Mouse (Mus musculus) neural tube, embryonic 11.5 days (tissue): ENCODE measurements around the gene Padi2. TPM values are rescaled to one million over a fixed set of nuclear protein-coding genes. Genes with fewer than 3 reads are reported as not detected.

Experiments used
- ATAC-seq: fragments of 200-750 bp; cut with Nextera tagmentation; 2 replicates; pipeline ENCODE4 v1.8.0; 2017; ENCODE audit warnings: moderate number of reproducible peaks, mild to moderate bottlenecking, moderate TSS enrichment, moderate library complexity; ENCODE audit not compliant: insufficient read depth, low FRiP score, low TSS enrichment
- DNase-seq: peaks from one replicate; pipeline ENCODE4 v3.0.0-alpha.2; 2015; ENCODE audit warnings: low spot score
- H3K27ac ChIP-seq: fragments of 300-500 bp; sonication (generic); 2 replicates; pipeline ENCODE4 v1.5.1; 2014; ENCODE audit warnings: low read depth, mild to moderate bottlenecking, low read length
- H3K27me3 ChIP-seq: fragments of 300-500 bp; sonication (generic); 2 replicates; pipeline ENCODE4 v1.6.1; 2014; ENCODE audit warnings: mild to moderate bottlenecking, low read length, mixed read lengths; ENCODE audit not compliant: control insufficient read depth, insufficient read depth
- H3K36me3 ChIP-seq: fragments of 300-500 bp; sonication (generic); 2 replicates; pipeline ENCODE4 v1.6.1; 2014; ENCODE audit warnings: mild to moderate bottlenecking, low read length, moderate library complexity, mixed read lengths; ENCODE audit not compliant: control insufficient read depth, insufficient read depth
- H3K4me1 ChIP-seq: fragments of 300-500 bp; sonication (generic); 2 replicates; pipeline ENCODE4 v1.6.1; 2014; ENCODE audit warnings: low read length, mixed read lengths; ENCODE audit not compliant: control insufficient read depth, insufficient read depth
- H3K4me2 ChIP-seq: fragments of 300-500 bp; sonication (generic); 2 replicates; pipeline ENCODE4 v1.6.1; 2014; ENCODE audit warnings: low read depth, mild to moderate bottlenecking, moderate library complexity
- H3K4me3 ChIP-seq: fragments of 300-500 bp; sonication (generic); 2 replicates; pipeline ENCODE4 v1.5.1; 2014; ENCODE audit warnings: low read depth, low read length
- H3K9ac ChIP-seq: fragments of 300-500 bp; sonication (generic); 2 replicates; pipeline ENCODE4 v1.6.1; 2014; ENCODE audit warnings: mild to moderate bottlenecking, low read length
- H3K9me3 ChIP-seq: fragments of 300-500 bp; sonication (generic); 2 replicates; pipeline ENCODE4 v1.6.1; 2016; ENCODE audit warnings: low read length; ENCODE audit not compliant: control insufficient read depth
- WGBS: fragments of 180-500 bp; shearing (Covaris S2); extraction: QIAGEN DNeasy Blood & Tissue Kit; methylation state at CpG from one replicate; pipeline ENCODE4 v1.1.7; 2014; 5-methylcytosine and 5-hydroxymethylcytosine counted together
- polyA plus RNA-seq: library from polyadenylated mRNA; unstranded; fragments of >200 nt; fragmentation: Nextera tagmentation; extraction: Ambion mirVana; gene quantifications from 2 replicates; pipeline ENCODE4 v1.2.1, GENCODE M21; 2014

The Padi2 gene
- polyA plus RNA-seq, 1 experiment from 2014 or later, result 1.7 TPM

DNA sequence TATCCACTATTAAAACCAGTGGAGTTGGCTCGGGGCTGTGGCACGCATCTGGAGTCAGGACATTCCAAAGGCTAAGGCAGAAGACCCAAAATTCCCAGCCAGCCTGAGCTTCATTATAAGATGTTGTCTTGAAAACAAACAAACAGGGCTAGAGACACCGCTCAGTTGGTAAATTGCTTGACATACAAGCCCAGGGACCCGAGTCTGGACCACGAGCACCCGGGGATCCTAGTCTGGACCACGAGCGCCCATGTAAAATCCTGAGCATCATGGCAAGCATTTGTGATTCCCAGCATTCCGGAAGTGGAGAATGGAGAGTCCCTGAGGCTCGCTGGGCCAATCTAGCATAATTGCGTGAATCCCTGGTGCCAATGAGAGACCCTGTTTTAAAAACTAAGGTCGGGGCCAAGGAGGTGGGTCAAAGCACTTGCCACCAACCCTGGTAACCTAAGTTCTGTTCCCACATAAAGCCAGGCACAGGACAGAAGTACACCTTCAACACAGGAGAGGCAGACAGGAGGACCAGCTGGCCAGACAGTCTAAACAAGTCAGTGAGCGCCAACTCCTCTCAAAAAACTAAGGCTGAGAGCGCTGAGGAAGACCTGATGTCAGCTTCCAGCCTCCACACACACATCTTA, 14.5 kb upstream of the Padi2 start:
- whole genome bisulfite sequencing, result 95% methylated on average over 14 of the region's 14 CpGs
- Histone ChIP-seq H3K4me1 (no peaks in the 10 kb centered on the region), H3K4me3 (no peak overlapping the region), H3K27ac (no peak overlapping the region), H3K9ac (no peak overlapping the region), H3K9me3 (no peaks in the 10 kb centered on the region), H3K36me3 (no peaks in the 10 kb centered on the region), H3K4me2 (no peak overlapping the region), H3K27me3 (no peaks in the 10 kb centered on the region)
- DNase-seq, result no peak
- no peak for ATAC-seq

DNA sequence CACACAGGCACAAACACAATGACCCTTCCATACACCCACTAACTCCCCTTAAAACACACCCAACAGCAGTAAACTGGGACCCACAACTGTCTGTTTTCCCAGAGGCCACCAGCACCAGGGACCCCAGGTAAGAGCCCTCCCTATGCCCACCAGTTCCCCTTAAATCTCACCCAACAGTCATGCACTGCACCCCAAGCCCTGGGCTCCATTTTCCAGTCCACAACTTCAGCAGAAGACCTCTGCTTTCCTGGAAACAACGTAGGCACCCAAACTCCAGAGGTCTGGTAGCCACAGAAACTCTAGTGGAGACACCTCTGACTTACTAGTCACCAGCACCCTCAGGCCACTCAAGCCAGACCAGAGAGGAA, 14.0 kb upstream of the Padi2 start:
- 78% methylated on average over 1 of the region's 1 CpGs for WGBS
- no peaks in the 10 kb centered on the region for H3K27me3 ChIP-seq
- no peak overlapping the region for H3K4me3 ChIP-seq
- H3K9ac ChIP-seq, result no peak overlapping the region
- ATAC-seq, result no peak
- no peak overlapping the region for H3K4me2 ChIP-seq
- no peak overlapping the region for H3K27ac ChIP-seq
- DNase-seq, result no peak
- no peaks in the 10 kb centered on the region for H3K4me1 ChIP-seq
- H3K36me3 ChIP-seq, result no peaks in the 10 kb centered on the region
- H3K9me3 ChIP-seq, result no peaks in the 10 kb centered on the region

DNA sequence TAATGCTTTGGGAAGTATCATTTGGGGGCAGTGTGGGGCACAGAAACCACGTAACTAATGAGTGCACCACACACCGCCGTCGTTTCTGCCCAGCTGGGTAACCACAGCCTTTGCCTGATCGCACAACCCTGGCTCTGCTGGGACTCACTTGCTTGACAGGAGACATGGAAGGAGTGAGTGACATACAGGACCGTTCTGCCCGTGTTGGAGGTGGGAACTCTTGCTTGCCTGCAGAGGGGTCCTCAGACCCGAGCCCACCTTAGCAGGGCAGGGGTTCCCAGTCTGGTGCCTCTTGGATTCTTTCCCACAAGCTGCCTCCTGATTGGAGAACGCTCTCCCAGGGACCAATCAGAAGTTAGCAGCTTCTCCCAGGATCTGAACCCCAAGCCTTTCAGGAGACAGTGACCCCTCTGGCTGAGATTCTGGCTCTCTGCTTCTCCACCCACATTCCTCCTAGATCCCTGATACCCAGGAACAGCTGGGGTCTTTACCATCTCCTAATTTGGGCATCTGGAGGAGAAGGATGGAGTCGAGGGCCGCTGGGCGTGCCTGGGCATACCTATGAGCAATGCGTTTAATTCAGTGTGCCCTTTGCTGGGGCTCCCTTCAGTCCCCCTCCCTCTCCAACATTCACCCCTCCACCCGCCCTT, 1.2 kb upstream of the Padi2 start:
- H3K4me2 ChIP-seq, result no peak overlapping the region
- H3K9ac ChIP-seq, result no peak overlapping the region
- no peaks in the 10 kb centered on the region for H3K4me1 ChIP-seq
- H3K4me3 ChIP-seq, result no peak overlapping the region
- no peak overlapping the region for H3K27ac ChIP-seq
- ATAC-seq (no peak), DNase-seq (no peak)
- no peaks in the 10 kb centered on the region for H3K9me3 ChIP-seq
- WGBS, result 57% methylated on average over 14 of the region's 14 CpGs
- H3K36me3 ChIP-seq, result no peaks in the 10 kb centered on the region
- peaks cover 10% of the 10 kb centered on the region for H3K27me3 ChIP-seq

DNA sequence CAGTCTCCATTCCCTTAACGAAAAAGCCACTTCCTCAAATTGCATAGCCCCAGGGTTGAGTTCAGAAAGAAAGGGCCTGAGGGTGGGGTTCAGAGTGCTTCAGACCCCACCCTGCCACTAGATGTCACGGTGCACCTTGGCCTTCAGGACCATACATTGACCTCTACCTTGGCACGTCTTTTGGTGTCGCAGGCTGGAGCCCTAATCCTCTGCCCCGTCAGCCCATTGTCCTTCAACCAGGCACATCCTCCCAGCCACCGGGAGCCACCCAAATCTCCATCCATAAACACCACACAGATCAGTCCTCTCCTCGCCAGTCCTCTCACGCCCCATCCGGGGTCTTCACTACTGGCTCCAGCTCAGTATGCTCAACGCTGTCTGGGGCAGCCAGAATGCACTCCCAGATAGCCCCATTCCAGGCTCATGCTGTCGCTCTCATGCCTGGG, 695 bp upstream of the Padi2 start:
- Histone ChIP-seq H3K9me3 (no peaks in the 10 kb centered on the region), H3K27me3 (peaks cover 10% of the 10 kb centered on the region), H3K4me1 (no peaks in the 10 kb centered on the region), H3K36me3 (no peaks in the 10 kb centered on the region), H3K27ac (no peak overlapping the region), H3K9ac (no peak overlapping the region), H3K4me2 (peak overlapping the region; percentile 70), H3K4me3 (peak overlapping the region; percentile 28; the same call in 1 of the 2 replicates)
- ATAC-seq, result no peak
- no peak for DNase-seq
- WGBS, result 17% methylated on average over 11 of the region's 11 CpGs

DNA sequence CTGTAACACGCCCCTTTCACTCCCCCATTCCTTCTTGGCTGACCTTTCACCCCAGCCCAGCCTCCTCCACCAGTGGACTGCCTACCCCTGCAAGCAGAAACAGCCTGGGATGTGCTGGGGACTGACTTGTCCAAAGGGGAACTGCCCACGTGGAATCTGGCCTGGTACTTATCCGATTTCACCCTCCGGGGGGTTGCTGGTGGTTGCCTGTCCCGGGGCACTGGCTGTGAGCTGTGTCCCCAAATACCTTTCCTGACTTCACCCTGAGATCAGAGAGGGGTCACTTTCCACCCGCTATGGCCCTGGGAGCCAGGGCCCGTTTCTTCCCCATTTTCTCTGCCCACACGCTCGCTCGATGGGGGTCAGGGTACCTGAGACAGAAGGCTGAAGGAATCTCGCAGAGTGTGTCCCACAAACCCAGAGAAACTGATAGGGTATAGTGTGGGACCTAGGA, 710 bp downstream of the Padi2 start:
- no peak overlapping the region for H3K27ac ChIP-seq
- no peaks in the 10 kb centered on the region for H3K4me1 ChIP-seq
- H3K9me3 ChIP-seq, result no peaks in the 10 kb centered on the region
- ATAC-seq, result no peak
- H3K36me3 ChIP-seq, result no peaks in the 10 kb centered on the region
- no peak overlapping the region for H3K9ac ChIP-seq
- no peak for DNase-seq
- peaks cover 10% of the 10 kb centered on the region for H3K27me3 ChIP-seq
- no peak overlapping the region for H3K4me3 ChIP-seq
- no peak overlapping the region for H3K4me2 ChIP-seq
- 53% methylated on average over 11 of the region's 11 CpGs for WGBS

DNA sequence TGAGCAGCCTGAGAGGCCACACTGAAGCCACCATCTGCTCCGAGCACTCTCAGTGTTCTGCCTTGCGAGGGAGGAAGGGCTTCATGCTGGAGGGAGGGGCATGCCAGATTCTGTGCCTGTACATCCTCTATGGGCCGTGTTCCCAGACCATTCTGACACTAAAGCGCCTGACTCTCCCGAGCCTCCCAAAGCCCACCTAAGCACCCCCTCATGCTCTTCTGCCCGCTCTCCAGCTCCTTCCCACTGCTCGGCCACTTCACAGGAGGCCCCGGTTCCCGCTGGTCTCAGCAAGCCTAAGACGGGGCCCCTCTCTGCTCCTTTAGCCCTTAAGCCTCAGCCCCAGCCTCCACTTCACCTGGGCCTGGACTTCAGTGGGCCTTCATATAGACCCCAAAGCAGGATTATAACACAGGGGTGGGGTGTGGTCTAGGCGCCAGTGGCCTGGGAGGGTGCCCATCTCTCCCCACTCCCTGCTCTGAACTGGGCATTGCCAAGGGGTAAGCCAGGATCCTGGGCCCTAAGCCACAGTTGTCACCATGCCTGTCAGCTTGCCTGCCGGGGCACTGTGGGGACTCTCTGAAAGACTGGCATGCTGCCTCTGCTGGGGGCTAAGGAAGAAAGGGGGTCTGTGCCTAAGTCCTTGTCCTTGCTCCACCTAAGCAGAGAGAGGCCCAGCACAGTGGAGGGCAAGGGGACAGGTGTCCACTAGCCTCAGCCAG, 1.3 kb downstream of the Padi2 start:
- Histone ChIP-seq H3K9ac (no peak overlapping the region), H3K27me3 (peaks cover 10% of the 10 kb centered on the region), H3K4me1 (no peaks in the 10 kb centered on the region), H3K4me2 (no peak overlapping the region), H3K27ac (no peak overlapping the region), H3K36me3 (no peaks in the 10 kb centered on the region), H3K9me3 (no peaks in the 10 kb centered on the region), H3K4me3 (no peak overlapping the region)
- WGBS, result 55% methylated on average over 12 of the region's 12 CpGs
- no peak for ATAC-seq
- DNase-seq, result no peak

DNA sequence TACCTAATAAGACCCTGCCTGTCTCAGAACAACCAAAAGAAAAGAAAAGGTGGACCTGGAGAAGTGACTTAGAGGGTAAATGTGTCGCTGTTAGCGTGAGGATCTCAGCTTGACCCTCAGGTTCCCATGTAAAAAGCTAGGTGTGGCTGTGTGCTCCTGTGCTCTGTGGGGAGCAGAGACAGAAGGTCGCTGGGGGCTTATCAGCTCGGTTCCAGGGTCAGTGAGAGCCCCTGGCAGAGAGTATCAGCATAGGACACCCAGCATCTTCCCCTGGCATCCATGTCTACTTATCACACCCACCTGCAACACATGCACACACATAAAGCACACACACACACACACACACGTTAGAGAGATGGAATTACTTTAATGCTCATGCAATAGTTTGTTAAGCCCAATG, 2.5 kb downstream of the Padi2 start:
- H3K4me1 ChIP-seq, result no peaks in the 10 kb centered on the region
- no peaks in the 10 kb centered on the region for H3K36me3 ChIP-seq
- ATAC-seq (no peak), DNase-seq (no peak)
- peaks cover 10% of the 10 kb centered on the region for H3K27me3 ChIP-seq
- no peaks in the 10 kb centered on the region for H3K9me3 ChIP-seq
- H3K9ac ChIP-seq, result no peak overlapping the region
- no peak overlapping the region for H3K4me2 ChIP-seq
- 78% methylated on average over 5 of the region's 5 CpGs for WGBS
- no peak overlapping the region for H3K4me3 ChIP-seq
- no peak overlapping the region for H3K27ac ChIP-seq

DNA sequence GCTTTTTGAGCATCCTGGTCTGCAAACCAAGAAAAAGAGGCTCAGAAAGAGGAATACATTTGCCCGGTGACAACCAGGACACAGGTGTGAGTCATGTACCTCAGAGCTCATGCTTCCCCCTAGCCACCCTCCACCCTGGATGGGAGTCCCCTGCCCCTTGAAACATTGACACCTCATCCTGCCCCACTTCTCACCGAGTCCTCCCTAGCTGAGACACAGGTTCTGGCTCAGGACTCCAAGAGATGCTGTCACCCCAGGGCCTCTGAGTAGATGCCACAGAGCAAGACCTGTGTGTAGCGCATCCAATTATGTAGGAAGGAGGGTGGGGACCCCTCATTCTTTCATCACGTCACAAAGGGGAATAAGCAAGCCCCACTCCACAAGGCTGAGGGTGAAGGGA, 3.4 kb downstream of the Padi2 start:
- H3K27ac ChIP-seq, result no peak overlapping the region
- peaks cover 7% of the 10 kb centered on the region for H3K27me3 ChIP-seq
- no peaks in the 10 kb centered on the region for H3K4me1 ChIP-seq
- DNase-seq (no peak), ATAC-seq (no peak)
- H3K4me2 ChIP-seq, result no peak overlapping the region
- WGBS, result 83% methylated on average over 4 of the region's 4 CpGs
- H3K9me3 ChIP-seq, result no peaks in the 10 kb centered on the region
- H3K36me3 ChIP-seq, result no peaks in the 10 kb centered on the region
- no peak overlapping the region for H3K9ac ChIP-seq
- no peak overlapping the region for H3K4me3 ChIP-seq
